Mouse (Mus musculus) embryonic stem cell, embryonic (primary cell): ENCODE data around the gene Gm15114.
"Not testable (repeated sequence)": the region's sequence is repeated elsewhere in the genome, so short reads cannot be mapped to it uniquely, and the experiment has no call there.

Experiments
- CTCF ChIA-PET, 4 experiments: fragments of 300-600 bp in 2 of 4; fragments of 350-600 bp in 2 of 4; sonication (Branson Sonifier 250); formaldehyde crosslinking; loops; one replicate each; lab custom pipeline; 2022; ENCODE audit warnings: inconsistent platforms in 2 of 4; lab: Charles Lee
- POLR2A ChIA-PET, 4 experiments: fragments of 300-600 bp in 2 of 4; fragments of 350-600 bp in 2 of 4; sonication (Branson Sonifier 250); formaldehyde crosslinking; loops; one replicate each; lab custom pipeline; 2022; ENCODE audit warnings: antibody characterized with exemption in 4 of 4, inconsistent platforms in 1 of 4; lab: Charles Lee

The Gm15114 gene

GRCm38 (mm10) chrX:148488649-148489048 is at the start of gene Gm15114:
Gene Gm15114, plus strand, starts transcription at chrX:148488949.
- CTCF ChIA-PET, POLR2A ChIA-PET: not testable (repeated sequence)
